Mouse (Mus musculus): ENCODE data around the gene Klhl7.

- TF ChIP-seq CTCF (IDR thresholded peaks at IDR 0.05), result no peak
- TF ChIP-seq POLR2A (IDR thresholded peaks at IDR 0.05; ENCODE audit: insufficient read depth, low read depth, low read length), result no peak
Measured at GRCm38 (mm10) chr5:24063545-24063944, 36.9 kb upstream of the Klhl7 start.

Data from heart, adult 2 months (tissue).